Mouse (Mus musculus) CD4-positive, CD25-positive, alpha-beta regulatory T cell, adult 9 weeks (primary cell): Measurements from ENCODE around the gene Lrrc66. TPM values are rescaled to one million over a fixed set of nuclear protein-coding genes. Genes with fewer than 3 reads are reported as not detected.

Experiments
- polyA plus RNA-seq: library from polyadenylated mRNA; unstranded; fragments of 100-300 nt; shearing (Covaris generic); gene quantifications from one replicate; pipeline ENCODE4 v1.2.1, GENCODE M21; 2017

Gene Lrrc66
- 1.1 TPM for polyA plus RNA-seq

DNA sequence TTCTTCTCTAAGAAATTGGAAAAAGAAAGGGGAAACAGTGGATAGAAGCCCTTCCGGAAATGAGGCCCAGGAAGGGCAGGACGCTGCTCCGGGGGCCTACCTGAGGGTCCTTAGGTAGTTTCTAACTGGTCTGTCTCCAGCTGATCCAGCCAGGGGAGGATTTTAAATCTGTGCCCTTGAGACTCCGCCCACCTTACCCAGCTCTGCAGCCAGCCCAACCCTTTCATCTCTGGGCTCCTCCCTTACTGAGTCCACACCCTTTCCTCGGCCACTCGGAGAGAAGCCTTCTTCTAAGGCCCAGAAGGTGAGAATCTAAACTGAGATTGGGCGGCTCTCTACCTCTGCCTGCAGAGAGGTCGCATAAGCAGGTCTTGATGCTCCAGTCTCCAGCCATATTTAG is at the start of gene Lrrc66:
TSS of gene Lrrc66 (minus strand) at position 236 of the 400 bp plus-strand sequence.

GRCm38 (mm10) chr5:73651061-73651854 is 18.9 kb upstream of the Lrrc66 start, which contains the start of gene Spata18:
TSS of gene Spata18 (plus strand) at chr5:73651379.

DNA sequence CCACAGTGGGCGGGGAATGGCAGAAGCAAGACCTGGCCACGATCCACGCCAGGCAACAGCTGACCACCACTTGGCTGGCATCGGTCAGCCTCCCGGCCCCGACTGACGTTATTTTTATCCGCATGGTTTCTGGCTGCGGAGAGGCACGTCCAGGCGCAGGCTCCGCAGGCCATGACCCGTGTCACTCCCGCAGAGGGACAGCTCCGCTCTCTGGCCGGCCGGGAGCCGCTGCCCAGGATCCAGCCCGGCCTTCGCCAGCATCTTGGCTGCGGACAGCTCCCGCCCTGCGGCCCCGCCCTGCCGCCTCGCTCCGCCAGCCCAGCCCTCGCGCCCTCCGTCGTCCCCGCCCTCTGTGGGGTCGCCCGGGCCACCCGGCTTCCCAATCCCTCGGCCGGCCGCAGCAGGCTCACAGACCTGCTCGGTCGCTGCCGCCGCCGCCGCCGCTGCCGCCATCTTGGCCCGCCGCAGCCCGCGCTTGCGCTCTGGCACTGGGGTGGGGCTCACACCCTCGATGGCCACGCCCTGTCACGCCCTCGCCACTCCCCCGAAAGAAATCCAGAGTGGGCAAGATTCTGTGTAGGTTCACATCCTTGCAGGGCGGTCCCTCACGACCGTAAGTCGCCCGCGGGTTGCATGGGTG is 15.1 kb upstream of the Lrrc66 start, which contains the start of gene Sgcb:
TSS of gene Sgcb (minus strand) at position 530 of the 640 bp plus-strand sequence.

Other genes with a start within 250 kb of the Lrrc66 start
- gene Cwh43, start 226.5 kb downstream of the Lrrc66 start, polyA plus RNA-seq, result not detected
- 21.7 TPM for gene Dcun1d4, start 151.5 kb downstream of the Lrrc66 start, polyA plus RNA-seq
- gene Sgcb, start 15.3 kb upstream of the Lrrc66 start, polyA plus RNA-seq, result 12.4 TPM
- gene Spata18, start 18.9 kb upstream of the Lrrc66 start, polyA plus RNA-seq, result not detected